Mouse (Mus musculus) myocyte (in vitro differentiated cells): ENCODE results near the gene Cntf.

ENCODE experiments used
- E2F4 ChIP-seq: IDR thresholded peaks from one replicate; pipeline ENCODE4 v1.6.1; 2011; ENCODE audit warnings: mild to moderate bottlenecking, control low read depth, moderate library complexity; ENCODE audit not compliant: insufficient read depth
- MAX ChIP-seq: IDR thresholded peaks from one replicate; pipeline ENCODE4 v1.6.1; 2011; ENCODE audit warnings: low read depth, mild to moderate bottlenecking, control low read depth
- MYOD1 ChIP-seq, 3 experiments: IDR thresholded peaks; one replicate each; pipeline ENCODE4 v1.6.1; 2011; ENCODE audit warnings: control low read depth in 2 of 3, low read depth in 2 of 3, mild to moderate bottlenecking in 2 of 3, moderate library complexity in 1 of 3; ENCODE audit not compliant: insufficient read length in 2 of 3, control insufficient read depth in 1 of 3
- MYOG ChIP-seq, 3 experiments: IDR thresholded peaks; one replicate each; pipeline ENCODE4 v1.6.1; 2011; ENCODE audit warnings: control low read depth in 2 of 3, low read depth in 2 of 3, mild to moderate bottlenecking in 2 of 3; ENCODE audit not compliant: insufficient read length in 2 of 3, control insufficient read depth in 1 of 3, insufficient read depth in 1 of 3
- POLR2A ChIP-seq: IDR thresholded peaks from one replicate; pipeline ENCODE4 v1.6.1; 2011; ENCODE audit warnings: low read depth, mild to moderate bottlenecking, control low read depth, moderate library complexity; ENCODE audit not compliant: insufficient read length
- REST ChIP-seq: IDR thresholded peaks from one replicate; pipeline ENCODE4 v1.6.1; 2011; ENCODE audit warnings: mild to moderate bottlenecking, control low read depth, moderate library complexity; ENCODE audit not compliant: insufficient read depth, insufficient read length
- TCF12 ChIP-seq: IDR thresholded peaks from one replicate; pipeline ENCODE4 v1.6.1; 2011; ENCODE audit warnings: mild to moderate bottlenecking, control low read depth; ENCODE audit not compliant: poor library complexity, insufficient read depth, severe bottlenecking
- USF1 ChIP-seq: IDR thresholded peaks from one replicate; pipeline ENCODE4 v1.6.1; 2011; ENCODE audit warnings: low read depth, mild to moderate bottlenecking, control low read depth, moderate library complexity

- TF ChIP-seq MAX (no peak), POLR2A (no peak), MYOD1 (IDR thresholded peaks at IDR 0.05; ENCODE audit: control insufficient read depth in 1 of 3, insufficient read length in 2 of 3, low read depth in 2 of 3) (no peak), MYOG (IDR thresholded peaks at IDR 0.05; ENCODE audit: control insufficient read depth in 1 of 3, insufficient read depth in 1 of 3, insufficient read length in 2 of 3, low read depth in 2 of 3) (no peak), E2F4 (no peak), USF1 (no peak), REST (no peak), TCF12 (no peak)
Observed at GRCm38 (mm10) chr19:12770888-12771287, 5.5 kb upstream of the Cntf start.
